Mouse (Mus musculus): Measurements from ENCODE around the gene Hspa4. TPM values are rescaled to one million over a fixed set of nuclear protein-coding genes. Genes with fewer than 3 reads are reported as not detected.

The Hspa4 gene
- polyA plus RNA-seq, 1 experiment: 86.9 TPM

DNA sequence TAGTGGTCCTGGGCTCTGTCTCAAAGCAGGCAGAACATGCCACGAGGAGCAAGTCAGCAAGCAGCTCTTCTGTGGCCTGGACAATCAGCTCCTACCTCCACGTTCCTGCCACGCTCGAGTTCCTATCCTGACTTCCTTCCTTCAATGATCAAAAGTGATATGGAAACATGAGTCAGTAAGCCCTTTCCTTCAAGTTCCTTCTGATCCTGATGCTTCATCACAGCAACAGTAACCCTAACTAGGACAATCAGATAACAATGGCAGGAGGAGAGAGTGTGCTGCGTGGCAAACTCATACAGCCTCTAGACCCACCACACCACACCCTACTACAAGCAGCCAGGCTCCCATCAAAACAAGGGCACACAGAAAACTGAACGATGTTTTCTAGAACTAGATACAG is 14.4 kb downstream of the Hspa4 start:
- no peak overlapping the region for H3K27ac ChIP-seq (ENCODE audit: insufficient read depth, low read length)
- no peak overlapping the region for H3K4me3 ChIP-seq (replicated peaks; ENCODE audit: insufficient read depth, low read depth, low read length)
- H3K4me1 ChIP-seq (ENCODE audit: control insufficient read depth, insufficient read depth, low read length): no peaks in the 10 kb centered on the region
- 92% methylated on average over 6 of the region's 6 CpGs for WGBS
- TF ChIP-seq POLR2A (IDR thresholded peaks at IDR 0.05; ENCODE audit: borderline replicate concordance, insufficient read depth, low read length) (no peak), CTCF (IDR thresholded peaks at IDR 0.05; ENCODE audit: borderline replicate concordance, insufficient read depth, low read depth, low read length) (no peak)
- H3K27me3 ChIP-seq (ENCODE audit: control insufficient read depth, insufficient read depth, low read length): no peaks in the 10 kb centered on the region
- DNase-seq: no peak

DNA sequence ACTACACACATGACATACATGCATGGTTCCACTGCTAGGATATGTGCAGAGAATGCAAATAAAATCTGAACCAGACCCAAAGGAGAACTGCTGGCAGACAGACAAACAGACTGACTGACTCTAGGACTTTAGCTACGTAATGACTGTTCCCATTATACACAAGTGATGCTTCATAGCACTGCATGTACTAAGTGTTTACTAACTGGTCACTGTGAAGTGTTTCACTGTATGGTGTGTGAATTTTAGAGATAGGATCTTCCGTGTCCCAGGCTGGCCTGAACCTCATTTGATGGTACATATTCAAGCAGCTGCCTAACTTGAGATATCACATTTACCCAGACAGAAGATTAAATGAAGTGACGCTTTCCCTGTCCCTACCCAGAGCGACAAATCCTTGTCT is 21.8 kb downstream of the Hspa4 start:
- no peak overlapping the region for H3K27ac ChIP-seq (ENCODE audit: insufficient read depth, low read length)
- no peaks in the 10 kb centered on the region for H3K4me1 ChIP-seq (ENCODE audit: control insufficient read depth, insufficient read depth, low read length)
- TF ChIP-seq CTCF (IDR thresholded peaks at IDR 0.05; ENCODE audit: borderline replicate concordance, insufficient read depth, low read depth, low read length) (no peak), POLR2A (IDR thresholded peaks at IDR 0.05; ENCODE audit: borderline replicate concordance, insufficient read depth, low read length) (no peak)
- H3K27me3 ChIP-seq (ENCODE audit: control insufficient read depth, insufficient read depth, low read length): no peaks in the 10 kb centered on the region
- WGBS: 81% methylated on average over 4 of the region's 4 CpGs
- no peak for DNase-seq
- H3K4me3 ChIP-seq (replicated peaks; ENCODE audit: insufficient read depth, low read depth, low read length): no peak overlapping the region

DNA sequence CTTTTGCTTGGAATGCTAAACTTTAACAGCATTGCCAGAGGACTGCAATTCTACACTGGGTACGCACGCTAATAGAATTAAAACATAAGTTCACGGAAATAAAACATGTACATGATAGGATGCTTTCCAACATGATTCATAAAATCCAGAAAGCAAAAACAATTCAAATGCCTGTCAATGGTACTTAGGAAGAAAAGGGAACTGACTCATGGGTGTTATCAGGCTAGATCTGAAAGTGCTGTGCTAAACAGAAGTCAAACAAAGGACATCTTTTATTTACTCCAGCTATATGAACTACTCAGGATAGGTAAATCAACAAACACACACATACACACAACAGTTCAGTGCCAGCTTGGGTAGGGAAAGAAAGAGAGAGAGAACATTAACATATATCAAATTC is 24.9 kb downstream of the Hspa4 start:
- H3K27ac ChIP-seq (ENCODE audit: insufficient read depth, low read length): no peak overlapping the region
- no peak overlapping the region for H3K4me3 ChIP-seq (replicated peaks; ENCODE audit: insufficient read depth, low read depth, low read length)
- H3K4me1 ChIP-seq (ENCODE audit: control insufficient read depth, insufficient read depth, low read length): no peaks in the 10 kb centered on the region
- no peaks in the 10 kb centered on the region for H3K27me3 ChIP-seq (ENCODE audit: control insufficient read depth, insufficient read depth, low read length)
- TF ChIP-seq CTCF (IDR thresholded peaks at IDR 0.05; ENCODE audit: borderline replicate concordance, insufficient read depth, low read depth, low read length) (no peak), POLR2A (IDR thresholded peaks at IDR 0.05; ENCODE audit: borderline replicate concordance, insufficient read depth, low read length) (no peak)
- no peak for DNase-seq
- WGBS: 92% methylated on average over 3 of the region's 3 CpGs

DNA sequence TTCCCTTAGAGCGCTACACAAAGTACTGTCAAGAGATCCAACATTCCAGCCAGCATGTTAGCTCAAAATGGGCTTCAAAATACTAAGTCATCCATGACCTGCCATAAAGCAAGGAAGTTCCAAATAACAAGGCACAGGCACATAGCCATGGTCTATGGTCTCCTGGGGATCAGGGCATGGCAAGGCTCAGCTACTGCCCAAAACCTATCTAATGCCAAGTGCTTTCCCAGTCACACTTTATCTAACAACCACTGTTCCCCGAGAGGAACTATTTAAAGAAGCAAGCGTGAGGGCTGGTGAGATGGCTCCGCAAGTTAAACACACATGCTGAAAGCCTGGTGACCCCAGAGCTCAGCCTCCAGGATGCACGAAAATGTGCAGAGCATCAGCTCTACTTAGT is 26.9 kb downstream of the Hspa4 start:
- no peak for DNase-seq
- WGBS: 81% methylated on average over 5 of the region's 5 CpGs

DNA sequence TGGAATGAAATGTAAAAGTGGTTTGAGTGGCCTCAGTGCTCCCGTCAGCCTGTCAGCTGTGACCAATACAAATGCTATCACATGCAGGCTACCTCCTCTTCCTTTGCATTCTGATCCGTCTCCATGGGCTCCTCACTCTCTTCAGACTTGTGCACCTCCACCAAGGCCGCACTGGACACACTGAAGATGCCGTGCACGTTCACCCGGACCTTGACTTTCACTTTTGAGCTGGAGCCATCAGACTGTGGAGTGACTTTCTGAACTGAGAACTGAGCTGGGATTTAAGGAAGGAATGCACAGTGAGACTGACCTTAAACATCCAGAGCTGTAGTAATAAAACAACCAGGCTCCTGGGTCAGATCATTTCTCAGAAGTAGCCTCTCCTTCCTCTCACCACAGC is 30.7 kb downstream of the Hspa4 start:
- Histone ChIP-seq H3K27me3 (ENCODE audit: control insufficient read depth, insufficient read depth, low read length) (no peaks in the 10 kb centered on the region), H3K4me1 (ENCODE audit: control insufficient read depth, insufficient read depth, low read length) (no peaks in the 10 kb centered on the region), H3K27ac (ENCODE audit: insufficient read depth, low read length) (no peak overlapping the region), H3K4me3 (replicated peaks; ENCODE audit: insufficient read depth, low read depth, low read length) (no peak overlapping the region)
- WGBS: 92% methylated on average over 6 of the region's 6 CpGs
- DNase-seq: no peak
- TF ChIP-seq POLR2A (IDR thresholded peaks at IDR 0.05; ENCODE audit: borderline replicate concordance, insufficient read depth, low read length): no peak
- TF ChIP-seq CTCF (IDR thresholded peaks at IDR 0.05; ENCODE audit: borderline replicate concordance, insufficient read depth, low read depth, low read length): no peak

More for the DNA sequence above, 26.9 kb downstream of the Hspa4 start:
- no peaks in the 10 kb centered on the region for H3K27me3 ChIP-seq (ENCODE audit: control insufficient read depth, insufficient read depth, low read length)
- no peak overlapping the region for H3K27ac ChIP-seq (ENCODE audit: insufficient read depth, low read length)
- no peak overlapping the region for H3K4me3 ChIP-seq (replicated peaks; ENCODE audit: insufficient read depth, low read depth, low read length)
- no peak for TF ChIP-seq CTCF (IDR thresholded peaks at IDR 0.05; ENCODE audit: borderline replicate concordance, insufficient read depth, low read depth, low read length)
- TF ChIP-seq POLR2A (IDR thresholded peaks at IDR 0.05; ENCODE audit: borderline replicate concordance, insufficient read depth, low read length): no peak
- no peaks in the 10 kb centered on the region for H3K4me1 ChIP-seq (ENCODE audit: control insufficient read depth, insufficient read depth, low read length)

DNA sequence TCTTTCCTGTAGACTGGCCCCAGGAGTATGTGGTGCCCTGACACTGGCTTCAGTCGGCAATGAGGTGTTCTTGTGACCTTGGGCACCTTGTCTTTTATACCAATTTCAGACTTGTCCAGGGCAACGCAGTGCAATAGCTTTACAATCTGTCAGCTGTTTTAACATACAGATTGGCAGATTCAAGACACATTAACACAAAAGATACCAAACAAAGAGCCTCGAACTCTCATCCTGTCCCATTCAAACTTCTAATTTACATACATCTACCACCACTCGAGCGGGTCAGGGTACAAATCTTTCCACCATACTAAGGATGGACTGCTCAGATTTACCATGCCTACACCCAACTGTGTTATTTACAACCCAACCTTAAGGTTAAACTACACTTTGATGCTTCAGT is 39.7 kb downstream of the Hspa4 start:
- H3K27me3 ChIP-seq (ENCODE audit: control insufficient read depth, insufficient read depth, low read length): no peaks in the 10 kb centered on the region
- WGBS: 84% methylated on average over 5 of the region's 5 CpGs
- H3K4me3 ChIP-seq (replicated peaks; ENCODE audit: insufficient read depth, low read depth, low read length): no peak overlapping the region
- DNase-seq: no peak
- TF ChIP-seq CTCF (IDR thresholded peaks at IDR 0.05; ENCODE audit: borderline replicate concordance, insufficient read depth, low read depth, low read length): no peak
- no peak for TF ChIP-seq POLR2A (IDR thresholded peaks at IDR 0.05; ENCODE audit: borderline replicate concordance, insufficient read depth, low read length)
- no peaks in the 10 kb centered on the region for H3K4me1 ChIP-seq (ENCODE audit: control insufficient read depth, insufficient read depth, low read length)
- no peak overlapping the region for H3K27ac ChIP-seq (ENCODE audit: insufficient read depth, low read length)

DNA sequence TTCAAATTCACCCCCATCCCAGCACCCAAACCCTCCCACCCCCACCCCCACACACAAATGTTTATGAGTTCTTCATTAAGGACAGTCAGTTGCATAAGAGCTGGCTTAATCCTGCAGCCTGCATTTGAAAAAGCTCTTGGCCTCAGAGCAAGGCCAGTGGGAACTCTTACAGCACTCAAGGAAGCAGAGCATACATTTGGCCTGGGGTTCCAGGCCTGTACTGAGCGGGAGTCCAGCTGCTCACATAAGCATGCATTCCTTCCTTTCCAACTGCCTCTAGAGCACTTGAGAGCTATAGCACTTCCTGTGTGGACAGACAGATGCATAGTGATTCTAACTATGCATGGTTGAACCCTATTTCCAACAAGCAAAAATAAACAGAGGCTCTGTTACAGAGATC is 40.2 kb downstream of the Hspa4 start:
- no peak overlapping the region for H3K4me3 ChIP-seq (replicated peaks; ENCODE audit: insufficient read depth, low read depth, low read length)
- TF ChIP-seq POLR2A (IDR thresholded peaks at IDR 0.05; ENCODE audit: borderline replicate concordance, insufficient read depth, low read length) (no peak), CTCF (IDR thresholded peaks at IDR 0.05; ENCODE audit: borderline replicate concordance, insufficient read depth, low read depth, low read length) (no peak)
- 70% methylated on average over 1 of the region's 1 CpGs for WGBS
- H3K4me1 ChIP-seq (ENCODE audit: control insufficient read depth, insufficient read depth, low read length): no peaks in the 10 kb centered on the region
- DNase-seq: no peak
- H3K27ac ChIP-seq (ENCODE audit: insufficient read depth, low read length): no peak overlapping the region
- H3K27me3 ChIP-seq (ENCODE audit: control insufficient read depth, insufficient read depth, low read length): no peaks in the 10 kb centered on the region

DNA sequence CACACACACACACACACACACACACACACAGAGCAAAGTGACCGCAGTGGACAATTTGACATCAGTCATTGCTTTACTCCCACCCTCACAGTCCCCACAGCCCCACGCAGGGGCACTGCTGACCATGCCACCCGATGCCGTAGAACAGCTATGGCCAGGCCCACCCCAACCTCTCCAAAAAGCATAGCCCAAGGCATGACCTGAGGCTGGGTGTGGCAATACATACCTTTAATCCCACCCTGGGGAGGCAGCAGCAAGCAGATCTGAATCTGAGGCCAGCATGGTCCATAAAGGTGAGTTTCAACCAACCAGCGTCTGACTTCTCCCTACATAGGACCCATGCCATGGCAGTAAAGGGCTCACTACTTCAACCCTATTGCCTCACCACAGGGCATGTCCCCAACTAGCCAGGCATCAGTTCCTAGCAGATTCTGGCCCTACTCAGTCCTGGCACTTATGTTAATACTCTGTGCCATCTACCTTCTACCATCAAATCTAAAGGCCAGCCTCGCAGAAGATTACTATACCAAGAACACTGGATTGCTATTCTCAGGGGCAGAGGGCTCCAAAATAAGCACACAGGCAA is 41.1 kb downstream of the Hspa4 start:
- Histone ChIP-seq H3K4me3 (replicated peaks; ENCODE audit: insufficient read depth, low read depth, low read length) (no peak overlapping the region), H3K27ac (ENCODE audit: insufficient read depth, low read length) (no peak overlapping the region), H3K27me3 (ENCODE audit: control insufficient read depth, insufficient read depth, low read length) (no peaks in the 10 kb centered on the region), H3K4me1 (ENCODE audit: control insufficient read depth, insufficient read depth, low read length) (no peaks in the 10 kb centered on the region)
- no peak for DNase-seq
- 84% methylated on average over 6 of the region's 6 CpGs for WGBS
- TF ChIP-seq POLR2A (IDR thresholded peaks at IDR 0.05; ENCODE audit: borderline replicate concordance, insufficient read depth, low read length) (no peak), CTCF (IDR thresholded peaks at IDR 0.05; ENCODE audit: borderline replicate concordance, insufficient read depth, low read depth, low read length) (no peak)
